Mouse (Mus musculus) heart, postnatal 0 days (tissue): ENCODE data around the gene Gm37240.

Experiments used
- CTCF ChIP-seq: IDR thresholded peaks from 2 replicates; pipeline ENCODE4 v1.5.1; 2016; ENCODE audit warnings: antibody characterized with exemption, control low read depth, low read depth
- EP300 ChIP-seq: IDR thresholded peaks from 2 replicates; pipeline ENCODE4 v1.6.1; 2016; ENCODE audit warnings: antibody characterized with exemption, low read depth

DNA sequence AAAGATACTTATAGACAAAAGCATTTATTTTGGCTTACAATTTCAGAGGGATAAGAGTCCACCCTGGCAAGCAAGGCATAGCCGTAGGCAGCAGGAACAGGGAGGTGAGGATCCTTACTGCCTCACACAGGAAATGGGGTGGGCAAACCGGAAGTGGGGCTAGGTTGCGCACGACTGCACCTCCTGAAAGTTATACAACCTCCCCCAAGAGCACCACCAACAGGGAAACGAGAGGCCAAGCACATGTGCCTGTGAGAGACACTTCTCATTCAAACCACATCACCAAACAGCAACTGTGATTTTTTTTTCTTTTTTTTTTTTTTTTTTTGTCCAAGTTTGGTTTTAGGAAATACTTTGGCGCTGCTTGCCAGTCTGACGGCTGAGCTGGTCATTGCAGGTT, 19.8 kb upstream of the Gm37240 start:
- no peak for TF ChIP-seq CTCF
- TF ChIP-seq EP300 = no peak
